Mouse (Mus musculus): Measurements from ENCODE around the gene Phlpp1.

The Phlpp1 gene

GRCm38 (mm10) chr1:106168001-106168400, 3.6 kb upstream of the Phlpp1 start:
- 68% methylated on average over 4 of the region's 4 CpGs for WGBS

GRCm38 (mm10) chr1:106168801-106169200, 2.8 kb upstream of the Phlpp1 start:
- 49% methylated on average over 3 of the region's 3 CpGs for WGBS

GRCm38 (mm10) chr1:106169741-106170265, 1.7 kb upstream of the Phlpp1 start:
- 73% methylated on average over 5 of the region's 5 CpGs for WGBS

- 1% methylated on average over 77 of the region's 77 CpGs for WGBS
Measured at GRCm38 (mm10) chr1:106172301-106172930, 864 bp downstream of the Phlpp1 start.

GRCm38 (mm10) chr1:106172931-106173371, 1.4 kb downstream of the Phlpp1 start:
- 3% methylated on average over 47 of the region's 47 CpGs for WGBS

GRCm38 (mm10) chr1:106173621-106174156, 2.1 kb downstream of the Phlpp1 start:
- WGBS: 13% methylated on average over 9 of the region's 9 CpGs

- WGBS: 15% methylated on average over 3 of the region's 3 CpGs
Measured at GRCm38 (mm10) chr1:106175360-106175759, 3.8 kb downstream of the Phlpp1 start.

- 63% methylated on average over 1 of the region's 1 CpGs for WGBS
Measured at GRCm38 (mm10) chr1:106176791-106177190, 5.2 kb downstream of the Phlpp1 start.

GRCm38 (mm10) chr1:106177868-106178790, 6.6 kb downstream of the Phlpp1 start:
- WGBS: 61% methylated on average over 8 of the region's 8 CpGs

GRCm38 (mm10) chr1:106183701-106184100, 12.1 kb downstream of the Phlpp1 start:
- 79% methylated on average over 2 of the region's 2 CpGs for WGBS

GRCm38 (mm10) chr1:106184780-106185460, 13.4 kb downstream of the Phlpp1 start:
- 78% methylated on average over 4 of the region's 4 CpGs for WGBS

GRCm38 (mm10) chr1:106185461-106185924, 13.9 kb downstream of the Phlpp1 start:
- 39% methylated on average over 2 of the region's 2 CpGs for WGBS

GRCm38 (mm10) chr1:106186062-106186461, 14.5 kb downstream of the Phlpp1 start:
- WGBS: 48% methylated on average over 2 of the region's 2 CpGs

GRCm38 (mm10) chr1:106188756-106189155, 17.2 kb downstream of the Phlpp1 start:
- 46% methylated on average over 3 of the region's 3 CpGs for WGBS

- WGBS: 80% methylated on average over 5 of the region's 5 CpGs
Measured at GRCm38 (mm10) chr1:106189311-106189710, 17.8 kb downstream of the Phlpp1 start.

- WGBS: 75% methylated on average over 3 of the region's 3 CpGs
Measured at GRCm38 (mm10) chr1:106190695-106191094, 19.1 kb downstream of the Phlpp1 start.

- 51% methylated on average over 8 of the region's 8 CpGs for WGBS
Measured at GRCm38 (mm10) chr1:106191885-106192284, 20.3 kb downstream of the Phlpp1 start.

GRCm38 (mm10) chr1:106192864-106193470, 21.4 kb downstream of the Phlpp1 start:
- 69% methylated on average over 8 of the region's 8 CpGs for WGBS

GRCm38 (mm10) chr1:106193487-106193886, 21.9 kb downstream of the Phlpp1 start:
- WGBS: 68% methylated on average over 3 of the region's 3 CpGs

GRCm38 (mm10) chr1:106194263-106194662, 22.7 kb downstream of the Phlpp1 start:
- 75% methylated on average over 3 of the region's 3 CpGs for WGBS

GRCm38 (mm10) chr1:106197991-106198390, 26.4 kb downstream of the Phlpp1 start:
- WGBS: 47% methylated on average over 5 of the region's 5 CpGs

Data from cerebral cortex, adult 2 months (tissue).